Mouse (Mus musculus): Measurements from ENCODE around the gene Ctnna3.
"Not testable (repeated sequence)": the region's sequence is repeated elsewhere in the genome, so short reads cannot be mapped to it uniquely, and the experiment has no call there.

Ctnna3 gene

DNA sequence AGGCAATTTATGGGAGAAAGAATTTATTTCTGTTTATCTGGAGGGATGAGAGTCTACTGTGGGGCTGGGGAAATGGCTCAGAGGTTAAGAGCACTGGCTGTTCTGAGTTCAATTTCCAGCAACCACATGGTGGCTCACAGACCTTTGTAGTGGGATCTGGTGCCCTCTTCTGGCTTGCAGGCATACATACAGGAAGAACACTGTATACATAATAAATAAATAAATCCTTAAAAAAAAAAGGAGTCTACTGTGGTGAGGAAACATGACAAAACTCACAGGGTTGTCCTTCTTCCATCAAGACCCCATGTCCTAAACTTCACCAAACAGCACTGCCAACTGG is 5.5 kb upstream of the Ctnna3 start:
- peak in 1 of 2 experiments; percentile 15 for DNase-seq (ENCODE audit: low spot score in 2 of 2)

DNA sequence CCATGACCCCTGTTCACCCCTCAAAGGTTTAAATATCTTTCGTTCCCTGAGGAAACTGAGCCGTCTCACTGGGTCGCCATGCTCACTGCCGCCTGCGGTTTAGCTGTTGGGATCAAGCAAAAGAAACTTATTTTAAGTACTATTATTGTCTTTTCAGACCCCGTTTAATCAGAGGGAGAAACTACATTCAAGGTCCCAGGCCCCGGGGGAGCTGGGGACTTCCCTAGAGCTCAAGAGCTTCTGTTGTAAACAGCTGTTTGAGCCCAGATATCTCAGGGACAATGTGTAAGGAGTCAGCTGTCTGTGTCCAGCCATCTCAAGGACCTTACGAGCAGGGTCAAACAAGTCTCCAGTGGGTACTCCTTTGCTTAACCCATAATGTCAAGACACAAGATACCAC is 2.8 kb upstream of the Ctnna3 start:
- no peak for DNase-seq (ENCODE audit: low spot score in 2 of 2)

DNA sequence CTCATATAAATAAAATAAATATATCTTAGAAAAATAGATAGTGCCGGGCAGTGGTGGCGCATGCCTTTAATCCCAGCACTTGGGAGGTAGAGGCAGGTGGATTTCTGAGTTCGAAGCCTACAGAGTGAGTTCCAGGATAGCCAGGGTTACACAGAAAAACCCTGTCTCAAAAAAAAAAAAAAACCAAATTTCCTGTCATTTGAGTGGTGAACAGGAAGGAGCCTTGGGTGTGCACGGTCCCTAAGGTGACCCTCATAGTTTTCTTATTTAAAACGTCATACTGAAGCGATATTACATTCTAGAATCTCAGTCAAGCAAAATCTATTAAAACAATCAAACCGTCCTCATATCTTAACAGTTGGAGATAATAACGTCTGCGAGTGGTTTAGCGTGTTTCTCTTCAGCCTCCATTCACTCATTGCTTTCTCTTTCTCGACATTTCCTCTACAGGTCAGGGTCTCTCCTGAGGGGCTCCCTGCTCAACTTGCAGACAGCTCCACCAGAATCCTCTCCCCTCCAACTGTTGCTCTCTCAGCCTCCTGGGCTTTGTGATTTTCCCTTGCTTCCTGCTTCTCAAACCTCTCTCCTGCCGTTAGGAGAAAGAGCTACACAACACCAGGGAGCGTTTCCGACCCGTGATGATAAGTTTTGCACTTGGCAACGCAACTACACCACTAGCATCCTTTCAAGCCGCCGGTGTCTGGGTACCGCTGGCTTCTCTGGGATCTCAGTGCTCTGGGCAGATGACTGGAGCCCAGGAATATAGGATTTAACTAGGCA is 1.5 kb upstream of the Ctnna3 start:
- peak in 1 of 2 experiments; percentile 19 for DNase-seq (ENCODE audit: low spot score in 2 of 2)

DNA sequence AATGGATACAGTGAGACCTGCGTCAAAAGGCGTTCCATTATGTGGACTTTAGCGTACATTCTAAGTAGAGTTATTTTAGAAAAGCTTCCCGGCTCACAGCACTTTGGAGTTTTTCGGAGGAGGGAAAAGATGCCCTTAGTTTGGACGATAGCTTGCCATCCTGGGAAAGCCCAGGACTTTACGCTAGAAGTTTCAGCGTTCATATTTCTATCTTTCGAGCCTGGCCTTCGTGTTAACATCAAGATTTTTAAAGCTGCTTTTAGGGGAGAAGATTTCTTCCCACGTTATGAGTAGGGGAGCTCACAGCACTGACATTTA is 916 bp upstream of the Ctnna3 start:
- peak in 1 of 2 experiments; percentile 29 for DNase-seq (ENCODE audit: low spot score in 2 of 2)

DNA sequence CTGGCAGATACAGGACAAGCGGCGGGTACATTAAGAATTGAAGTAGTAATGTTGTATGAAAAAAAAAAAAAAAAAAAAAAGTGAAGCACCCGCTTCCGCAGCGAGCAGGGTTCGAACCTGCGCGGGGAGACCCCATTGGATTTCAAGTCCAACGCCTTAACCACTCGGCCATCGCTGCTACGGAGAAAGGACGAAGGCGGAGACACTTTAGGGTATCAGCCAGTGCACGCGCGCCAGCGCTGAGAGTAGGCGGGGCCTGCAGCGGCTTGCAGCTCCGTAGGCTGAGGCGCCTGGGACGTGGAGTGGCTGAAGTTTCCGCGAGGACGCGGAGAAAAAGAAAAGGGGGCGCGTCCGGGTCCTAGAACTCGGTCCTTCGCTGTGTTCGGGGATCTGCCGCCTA is 518 bp upstream of the Ctnna3 start:
- peak; percentile 92 to 98 for DNase-seq (ENCODE audit: low spot score in 2 of 2)

DNA sequence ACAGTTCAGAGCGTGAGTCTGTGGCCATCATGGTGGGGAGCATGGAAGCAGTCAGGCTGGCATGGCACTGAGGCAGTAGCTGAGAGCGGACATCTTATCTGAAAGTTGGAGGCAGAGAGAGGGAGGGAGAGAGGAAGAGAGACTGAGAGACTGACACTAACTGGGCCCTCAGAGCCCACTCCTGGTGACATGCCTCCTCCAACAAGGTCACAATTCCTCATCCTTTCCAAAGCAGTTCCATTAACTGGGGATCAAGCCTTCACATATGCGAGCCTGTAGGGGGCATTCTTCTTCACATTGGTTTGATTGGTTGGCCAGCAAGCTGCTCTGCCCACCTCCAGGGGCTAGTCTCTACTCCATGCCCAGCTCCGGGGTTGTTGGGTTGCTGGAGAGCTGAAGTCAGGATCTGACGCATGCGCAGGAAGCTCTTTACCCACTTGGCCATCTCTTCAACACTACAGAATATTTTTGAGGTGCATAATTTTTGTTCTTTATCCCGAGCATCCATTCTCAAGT is 1.4 kb downstream of the Ctnna3 start:
- no peak for DNase-seq (ENCODE audit: low spot score in 2 of 2)

DNA sequence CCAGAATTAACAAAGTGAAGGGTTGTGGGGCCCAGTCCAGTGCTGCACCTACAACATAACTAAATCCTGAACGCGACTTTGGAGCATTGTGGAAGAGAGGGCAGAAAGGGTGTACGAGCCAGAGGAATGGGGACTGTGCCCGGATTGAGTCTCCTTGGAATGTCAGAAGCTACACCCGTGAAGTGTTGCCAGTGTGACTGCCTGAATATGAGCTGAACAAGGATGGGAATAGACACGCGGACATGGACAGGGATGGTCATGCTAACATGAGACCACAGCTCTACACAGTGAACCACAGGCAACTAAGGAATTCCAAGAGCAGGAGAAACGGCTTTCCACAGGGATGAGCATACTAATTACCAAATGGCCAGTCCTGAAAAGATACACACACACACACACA is 2.2 kb downstream of the Ctnna3 start:
- no peak for DNase-seq (ENCODE audit: low spot score in 2 of 2)

DNA sequence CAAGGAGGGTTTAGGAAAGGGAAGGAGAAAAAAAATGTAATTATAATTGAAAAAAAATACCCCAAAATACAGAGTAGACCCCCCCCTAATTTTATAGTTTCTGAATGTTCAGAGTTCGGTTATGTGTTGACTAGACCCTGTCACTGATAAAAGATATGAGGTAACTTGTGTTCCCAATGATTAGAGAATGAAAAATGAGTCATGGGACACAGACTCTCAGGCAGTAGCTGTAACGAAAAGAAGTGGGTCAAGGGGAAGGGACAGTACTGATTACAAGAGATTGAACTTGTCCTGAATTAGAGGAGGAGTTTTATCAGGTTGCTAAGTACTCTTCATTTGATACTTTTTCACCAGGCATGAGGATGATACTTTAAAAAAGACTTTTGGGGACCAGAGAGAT is 3.0 kb downstream of the Ctnna3 start:
- no peak for DNase-seq (ENCODE audit: low spot score in 2 of 2)

DNA sequence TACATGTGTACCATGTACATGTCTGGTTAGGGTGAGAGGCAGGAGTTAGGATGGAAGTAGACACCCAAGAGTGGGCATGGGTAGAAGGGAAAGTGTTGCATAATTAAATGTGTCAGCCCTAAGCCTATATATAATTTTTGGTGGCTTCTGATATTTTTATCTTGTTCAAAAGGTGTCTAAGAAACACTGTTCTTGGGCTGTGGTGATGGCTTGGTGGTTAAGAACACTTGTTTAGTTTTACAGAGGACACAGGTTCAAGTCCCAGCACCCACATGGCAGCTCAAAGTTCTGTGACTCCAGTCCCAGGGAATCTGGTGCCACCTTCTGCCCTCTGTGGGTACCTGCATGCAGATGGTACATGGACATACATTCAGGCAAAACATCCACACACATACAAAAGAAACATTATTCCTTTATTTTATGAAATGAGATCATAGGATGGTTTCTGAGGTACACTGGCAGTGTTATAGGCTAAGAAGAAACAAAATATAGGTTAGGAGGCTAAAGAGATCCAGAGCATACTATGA is 8.9 kb downstream of the Ctnna3 start:
- no peak for DNase-seq (ENCODE audit: low spot score in 2 of 2)

DNA sequence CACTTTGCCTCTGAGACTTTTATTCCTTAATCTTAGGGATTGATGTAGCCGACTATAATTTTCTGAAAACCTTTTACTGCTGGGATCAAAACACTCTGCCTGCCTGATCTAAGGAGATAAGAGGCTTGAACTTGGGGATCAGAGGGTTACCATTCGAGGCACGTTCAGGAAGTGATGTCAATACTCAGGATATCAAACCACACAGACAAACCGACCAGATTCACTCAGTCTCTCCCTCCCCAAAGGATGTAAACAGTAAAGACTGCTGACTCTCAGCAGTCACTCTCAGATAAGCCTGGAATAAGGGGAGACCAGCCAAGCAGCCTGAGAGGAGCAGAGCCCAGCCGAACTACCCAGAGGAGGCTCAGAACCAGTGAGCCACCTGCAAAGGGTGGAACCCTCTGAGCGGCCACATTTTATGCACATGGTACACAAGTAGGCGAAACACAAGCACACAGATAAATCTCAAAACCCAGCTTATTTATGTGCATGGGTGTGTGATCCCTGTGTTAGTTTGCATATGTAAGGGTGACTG is 9.9 kb downstream of the Ctnna3 start:
- DNase-seq (ENCODE audit: low spot score in 2 of 2), result no peak

DNA sequence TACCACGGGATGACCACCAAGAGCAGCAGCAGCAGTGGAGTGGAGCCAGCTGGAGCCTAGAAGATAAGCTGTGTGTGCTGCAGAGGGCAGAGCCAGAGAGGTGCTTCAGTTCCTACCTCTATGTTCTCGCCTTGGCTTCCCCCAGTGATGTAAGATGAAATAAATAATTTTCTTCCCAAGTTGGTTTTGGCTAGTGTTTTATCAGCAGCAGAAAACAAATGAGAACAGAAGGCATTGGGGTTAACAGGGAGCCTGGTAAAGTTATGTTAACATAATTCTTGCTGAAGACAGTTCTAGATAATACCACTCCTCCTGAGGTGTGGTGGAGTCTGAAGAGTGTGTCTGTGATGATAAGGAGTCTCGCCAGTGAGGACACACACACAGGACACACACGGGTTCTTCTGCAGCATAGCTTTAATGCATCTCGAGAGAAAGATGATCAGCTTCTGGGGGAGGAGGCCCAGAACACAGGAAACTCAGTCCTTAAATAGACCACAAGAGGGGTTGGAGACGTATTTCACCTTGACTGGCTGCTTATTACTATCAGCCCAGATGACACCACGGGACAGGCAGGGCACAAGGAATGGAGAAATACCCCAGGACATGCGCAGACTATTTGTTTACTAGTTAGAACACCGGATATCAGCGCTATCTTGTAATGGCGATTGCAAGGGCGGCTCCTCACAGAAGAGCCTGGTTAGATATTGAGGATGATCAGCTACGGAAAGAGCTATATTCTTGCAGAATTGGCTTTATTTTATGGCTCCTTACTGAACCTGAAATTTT is 14.9 kb downstream of the Ctnna3 start:
- DNase-seq (ENCODE audit: low spot score in 2 of 2), result not testable (repeated sequence)

DNA sequence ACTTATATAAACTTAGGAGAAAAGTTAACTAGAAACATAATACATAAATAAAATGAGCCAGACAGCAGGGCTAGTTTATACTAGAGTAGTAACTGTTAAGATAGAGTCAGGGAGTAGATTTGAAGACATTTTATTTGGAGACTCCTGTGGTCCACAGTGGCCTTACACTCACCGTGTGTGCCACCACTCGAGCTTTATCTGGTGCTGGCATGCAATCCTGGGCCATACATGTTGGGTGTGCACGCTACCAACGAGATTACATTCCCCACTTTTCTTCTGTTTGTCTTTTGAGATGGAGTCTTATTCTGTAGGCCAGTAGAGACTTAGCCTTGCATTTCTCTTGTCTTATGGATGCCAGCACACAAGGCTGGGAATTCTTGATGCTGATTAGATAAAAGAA is 24.0 kb downstream of the Ctnna3 start:
- no peak for DNase-seq (ENCODE audit: low spot score in 2 of 2)

DNA sequence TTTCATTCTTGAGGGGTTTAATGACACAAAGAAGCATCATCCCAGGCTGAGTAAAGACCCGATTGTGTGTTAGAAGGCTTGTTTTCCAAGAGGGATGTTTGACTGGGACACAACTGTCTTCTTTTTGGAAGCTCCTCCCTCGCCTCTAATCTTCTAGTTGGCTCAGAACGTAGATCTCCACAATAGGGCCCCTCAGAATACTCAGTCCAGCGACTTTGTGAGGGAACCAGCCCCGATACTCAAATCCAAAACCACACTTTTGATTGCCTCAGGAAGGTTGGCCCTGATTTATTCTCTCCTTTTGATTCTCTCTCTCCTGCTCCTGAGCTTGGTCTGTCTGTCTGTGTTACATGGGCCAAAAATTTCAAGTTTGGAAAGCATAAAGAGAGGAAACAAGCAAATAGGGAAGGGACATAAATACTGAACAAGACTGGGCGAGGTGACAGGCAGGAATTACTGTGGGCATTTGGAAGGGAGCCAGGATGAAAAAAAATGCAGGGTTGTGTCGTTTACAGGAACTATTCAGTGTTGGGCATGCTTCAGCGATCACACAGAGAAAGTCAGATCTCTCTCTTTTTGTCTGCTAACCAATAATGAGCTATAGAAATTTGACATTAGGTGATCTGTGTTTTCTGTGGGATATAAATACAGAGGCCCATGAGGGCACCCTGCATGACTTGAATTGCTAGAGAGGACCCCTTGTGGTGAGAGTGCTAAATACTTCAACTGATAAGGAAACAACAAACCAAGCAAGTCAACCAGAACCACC is 25.4 kb downstream of the Ctnna3 start:
- no peak for DNase-seq (ENCODE audit: low spot score in 2 of 2)

DNA sequence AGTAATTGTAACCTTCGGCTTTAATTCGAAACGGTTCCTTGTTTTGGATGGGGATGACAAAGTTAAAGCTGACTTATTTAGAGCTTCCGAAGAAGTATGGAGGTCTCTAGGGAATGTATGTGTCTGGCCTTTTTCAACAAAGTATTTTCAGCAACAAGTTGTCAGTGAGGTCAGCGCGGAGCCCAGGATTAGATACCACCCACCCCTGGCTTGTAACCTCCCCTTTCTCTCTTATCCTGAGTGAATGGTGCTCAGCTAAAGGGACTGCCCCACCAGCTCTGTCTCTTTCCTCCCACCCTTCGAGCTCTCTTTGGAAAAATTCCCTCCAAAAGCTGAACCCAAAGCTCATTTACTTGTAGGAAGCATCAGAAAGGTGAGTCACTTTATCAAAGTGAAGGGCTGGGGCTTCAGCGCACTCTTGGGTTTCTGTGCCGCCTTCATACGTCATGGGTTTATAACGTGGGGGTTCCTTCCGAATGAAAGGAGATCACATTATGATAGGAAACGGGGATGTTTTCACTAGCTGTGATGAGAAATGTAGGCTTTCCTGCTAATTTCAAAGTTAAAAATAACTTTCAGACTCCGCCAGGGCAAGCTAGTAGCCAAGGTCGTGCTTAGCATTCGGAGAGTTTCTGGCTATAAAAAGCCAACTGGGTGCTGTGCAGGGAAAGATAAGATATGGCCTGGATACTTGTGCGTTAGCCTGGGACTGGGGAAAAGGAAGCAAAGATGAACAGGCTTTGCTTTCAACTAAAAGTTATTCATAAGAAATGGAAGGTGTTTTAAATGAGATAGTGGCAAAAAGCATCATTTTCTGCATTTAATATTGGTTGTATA is 27.6 kb downstream of the Ctnna3 start:
- DNase-seq (ENCODE audit: low spot score in 2 of 2), result peak; percentile 47 to 50

DNA sequence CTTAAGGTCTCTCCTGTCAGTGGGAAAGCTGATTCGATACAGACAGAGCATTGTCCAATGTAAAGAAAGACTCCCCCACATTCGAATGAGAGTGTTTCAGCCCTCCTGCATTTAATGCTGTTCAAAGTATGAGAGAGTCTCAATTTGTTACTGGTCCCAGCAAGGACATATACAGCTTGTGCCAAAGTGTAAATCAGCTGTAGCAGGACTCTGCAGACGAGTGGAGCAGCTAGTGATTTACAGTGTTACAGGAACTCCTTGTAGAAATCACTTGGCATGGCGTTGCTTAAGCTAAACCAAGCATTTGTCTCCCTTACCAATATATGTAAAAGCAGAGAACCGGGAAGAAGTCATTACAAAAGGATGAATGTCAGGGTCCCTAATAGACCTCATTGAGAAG is 31.0 kb downstream of the Ctnna3 start:
- no peak for DNase-seq (ENCODE audit: low spot score in 2 of 2)

DNA sequence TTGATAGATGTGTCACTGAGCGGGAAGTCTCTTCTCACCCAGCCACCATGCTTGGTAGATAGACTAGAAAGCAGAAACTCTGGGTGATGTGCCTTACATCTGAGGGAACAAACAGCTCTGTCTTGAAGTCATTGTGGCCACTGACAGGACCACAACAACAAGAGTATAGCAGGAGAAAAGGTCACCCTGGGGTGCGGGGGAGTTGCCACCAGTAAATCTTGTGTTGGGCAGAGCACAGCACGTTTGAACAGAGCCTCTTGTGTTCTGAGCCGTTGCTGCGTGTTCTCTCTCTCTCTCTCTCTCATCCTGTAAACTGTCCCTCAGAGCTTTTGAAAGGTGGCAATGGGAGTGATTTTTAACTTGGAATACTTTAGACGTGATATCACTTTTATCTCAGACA is 42.6 kb downstream of the Ctnna3 start:
- DNase-seq (ENCODE audit: low spot score in 2 of 2), result no peak

DNA sequence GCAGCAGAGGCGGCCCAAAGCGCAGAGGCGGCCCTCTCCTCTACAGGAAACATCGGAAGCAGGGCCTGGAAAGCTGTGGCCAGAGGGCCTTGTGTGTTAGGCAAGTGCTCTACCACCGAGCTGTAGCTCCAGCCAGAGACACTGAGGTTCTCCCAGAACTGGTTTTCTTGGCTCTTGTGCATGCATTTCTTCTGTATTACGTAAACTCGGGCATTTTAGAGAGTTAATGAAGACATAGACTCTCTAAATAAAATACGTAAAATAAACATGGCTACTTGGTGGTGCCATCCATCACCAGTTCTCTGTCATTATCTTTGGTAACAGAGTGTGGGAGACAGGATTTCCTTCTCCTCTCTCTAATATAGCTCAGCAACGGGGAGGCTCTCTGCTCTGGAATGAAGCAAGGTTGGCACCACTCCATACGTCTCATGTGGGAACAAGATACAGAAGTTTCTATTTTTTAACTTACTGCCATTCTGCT is 46.3 kb downstream of the Ctnna3 start:
- DNase-seq (ENCODE audit: low spot score in 2 of 2), result peak; percentile 46 to 74

DNA sequence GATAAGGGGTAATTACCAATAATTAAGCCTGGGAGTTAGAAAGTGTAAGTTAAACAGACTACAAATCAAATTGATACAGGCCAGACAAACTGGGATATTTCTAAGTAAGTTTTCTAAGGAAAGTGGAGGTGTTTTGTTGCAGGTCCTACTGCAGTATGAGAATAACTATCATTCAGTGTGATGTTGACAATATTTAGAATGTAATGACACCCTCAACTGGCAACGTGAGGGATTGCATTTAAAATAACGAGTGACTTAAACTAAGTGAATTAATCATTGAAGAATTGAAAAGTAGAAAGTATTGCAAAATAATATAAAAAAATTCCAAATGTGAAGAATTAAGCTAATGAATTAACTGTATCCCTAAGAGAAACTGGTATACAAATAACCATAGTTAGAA is 49.0 kb downstream of the Ctnna3 start:
- peak in 1 of 2 experiments; percentile 24 for DNase-seq (ENCODE audit: low spot score in 2 of 2)

DNA sequence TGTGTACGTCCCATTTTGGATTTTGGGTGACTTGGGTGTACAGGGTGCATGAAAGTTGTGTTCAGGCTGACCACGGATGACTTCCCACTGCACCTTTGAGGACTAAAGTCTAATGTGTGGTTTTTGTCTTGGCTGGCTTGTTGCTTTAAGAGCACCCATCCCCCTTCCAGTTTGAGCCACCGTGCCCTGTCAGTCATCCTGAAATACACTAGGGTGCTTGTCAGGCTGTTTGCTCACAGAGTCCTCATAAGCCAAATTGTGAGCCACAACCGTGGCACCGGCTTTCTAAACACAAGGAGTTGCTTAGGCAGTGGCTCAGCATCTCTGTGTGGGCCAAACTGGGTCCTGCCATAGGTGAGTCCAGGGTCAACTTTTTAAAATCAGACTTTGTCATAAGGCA is 50.2 kb downstream of the Ctnna3 start:
- DNase-seq (ENCODE audit: low spot score in 2 of 2), result peak; percentile 45

DNA sequence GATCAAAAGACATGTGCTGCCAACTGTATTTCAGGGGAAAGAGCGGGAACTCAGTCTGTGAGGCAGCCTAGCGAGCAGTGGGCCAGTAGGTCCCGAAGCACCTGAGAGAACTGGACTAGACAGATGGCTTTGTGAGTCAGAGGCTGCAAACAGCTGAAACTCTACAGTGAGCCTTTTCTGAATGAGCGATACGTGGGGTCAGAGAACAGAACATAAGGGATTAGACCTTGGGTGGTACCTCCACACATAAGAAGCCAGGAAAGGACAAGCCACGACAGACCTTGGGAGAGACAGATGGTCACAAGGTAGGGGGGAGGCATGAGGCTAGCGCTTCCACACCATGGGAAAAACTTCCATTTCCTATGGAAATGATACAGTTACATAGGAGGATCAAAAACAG is 58.4 kb downstream of the Ctnna3 start:
- no peak for DNase-seq (ENCODE audit: low spot score in 2 of 2)

DNA sequence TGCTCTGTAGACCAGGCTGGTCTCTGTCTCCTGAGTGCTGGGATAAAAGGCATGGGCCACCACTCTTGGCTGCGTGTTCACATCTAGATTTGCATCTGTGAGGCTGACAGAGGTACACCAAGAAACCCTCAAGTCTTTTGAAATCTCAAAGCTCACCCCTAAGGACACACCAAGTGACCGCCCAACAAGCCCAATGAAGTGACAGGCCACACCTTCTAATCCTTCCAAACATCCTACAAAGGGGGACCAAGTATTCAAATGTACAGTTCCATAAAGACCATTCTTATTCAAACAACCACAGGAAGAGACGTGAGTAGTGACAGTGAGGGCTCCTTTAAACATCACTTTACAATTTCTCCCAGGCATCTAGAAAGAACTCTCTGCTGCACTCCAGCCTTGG is 94.1 kb downstream of the Ctnna3 start:
- DNase-seq (ENCODE audit: low spot score in 2 of 2), result no peak

All from heart, adult 9 months (tissue).